Mouse (Mus musculus) liver, embryonic 11.5 days (tissue): ENCODE data around the gene Catsperd. TPM values are rescaled to one million over a fixed set of nuclear protein-coding genes. Genes with fewer than 3 reads are reported as not detected.
A peak's percentile ranks its signal among the peaks of the same experiment; 100 is the strongest.

ENCODE experiments used
- ATAC-seq: fragments of 200-750 bp; cut with Nextera tagmentation; replicated peaks from 2 replicates; pipeline ENCODE4 v1.8.0; 2017; ENCODE audit warnings: moderate number of reproducible peaks, mild to moderate bottlenecking, moderate TSS enrichment, moderate library complexity; ENCODE audit not compliant: low FRiP score
- DNase-seq: peaks from one replicate; pipeline ENCODE4 v3.0.0-alpha.2; 2017; ENCODE audit warnings: low spot score
- H3K27ac ChIP-seq: fragments of 300-500 bp; sonication (generic); 2 replicates; pipeline ENCODE4 v1.5.1; 2014; ENCODE audit warnings: mild to moderate bottlenecking, low read depth, low read length, control low read depth
- H3K27me3 ChIP-seq: fragments of 300-500 bp; sonication (generic); replicated peaks from 2 replicates; pipeline ENCODE4 v1.6.1; 2014; ENCODE audit warnings: low read length, mixed read lengths; ENCODE audit not compliant: control insufficient read depth, insufficient read depth
- H3K36me3 ChIP-seq: fragments of 300-500 bp; sonication (generic); 2 replicates; pipeline ENCODE4 v1.6.1; 2014; ENCODE audit warnings: mild to moderate bottlenecking, low read length, moderate library complexity, mixed read lengths; ENCODE audit not compliant: control insufficient read depth, insufficient read depth
- H3K4me1 ChIP-seq: fragments of 300-500 bp; sonication (generic); replicated peaks from 2 replicates; pipeline ENCODE4 v1.6.1; 2014; ENCODE audit warnings: low read length, mixed read lengths; ENCODE audit not compliant: control insufficient read depth, insufficient read depth
- H3K4me2 ChIP-seq: fragments of 300-500 bp; sonication (generic); 2 replicates; pipeline ENCODE4 v1.6.1; 2014; ENCODE audit warnings: mild to moderate bottlenecking, control low read depth, moderate library complexity
- H3K4me3 ChIP-seq: fragments of 300-500 bp; sonication (generic); 2 replicates; pipeline ENCODE4 v1.5.1; 2014; ENCODE audit warnings: low read depth, low read length, control low read depth
- H3K9ac ChIP-seq: fragments of 300-500 bp; sonication (generic); 2 replicates; pipeline ENCODE4 v1.6.1; 2014; ENCODE audit warnings: low read depth, low read length, control low read depth
- H3K9me3 ChIP-seq: fragments of 300-500 bp; sonication (generic); 2 replicates; pipeline ENCODE4 v1.6.1; 2016; ENCODE audit warnings: low read length, inconsistent platforms, mixed read lengths; ENCODE audit not compliant: control insufficient read depth
- WGBS: fragments of 180-500 bp; shearing (Covaris S2); extraction: QIAGEN DNeasy Blood & Tissue Kit; methylation state at CpG from one replicate; pipeline ENCODE4 v1.1.7; 2014; 5-methylcytosine and 5-hydroxymethylcytosine counted together
- polyA plus RNA-seq: library from polyadenylated mRNA; unstranded; fragments of >200 nt; fragmentation: Nextera tagmentation; extraction: Ambion mirVana; gene quantifications from 2 replicates; pipeline ENCODE4 v1.2.1, GENCODE M21; 2014

The Catsperd gene
- polyA plus RNA-seq, 1 experiment from 2014 or later: 0.64 TPM

GRCm38 (mm10) chr17:56631807-56632206 is 3.9 kb downstream of the Catsperd start:
- WGBS: 56% methylated on average over 4 of the region's 4 CpGs
- Histone ChIP-seq H3K9ac (no peak overlapping the region), H3K27ac (no peak overlapping the region), H3K4me1 (peaks cover 8% of the 10 kb centered on the region; the same call in 1 of the 2 replicates), H3K36me3 (no peaks in the 10 kb centered on the region), H3K9me3 (no peaks in the 10 kb centered on the region), H3K27me3 (no peaks in the 10 kb centered on the region), H3K4me3 (no peak overlapping the region), H3K4me2 (no peak overlapping the region)
- ATAC-seq (no peak), DNase-seq (no peak)

GRCm38 (mm10) chr17:56634023-56634422 is 6.1 kb downstream of the Catsperd start:
- no peaks in the 10 kb centered on the region for H3K36me3 ChIP-seq
- ATAC-seq: no peak
- H3K9me3 ChIP-seq: no peaks in the 10 kb centered on the region
- 79% methylated on average over 6 of the region's 6 CpGs for WGBS
- H3K4me1 ChIP-seq: no peaks in the 10 kb centered on the region
- no peak overlapping the region for H3K4me3 ChIP-seq
- H3K27me3 ChIP-seq: no peaks in the 10 kb centered on the region
- no peak overlapping the region for H3K27ac ChIP-seq
- no peak for DNase-seq
- H3K9ac ChIP-seq: no peak overlapping the region
- no peak overlapping the region for H3K4me2 ChIP-seq

- Histone ChIP-seq H3K9ac (no peak overlapping the region), H3K4me3 (no peak overlapping the region), H3K27ac (no peak overlapping the region), H3K9me3 (no peaks in the 10 kb centered on the region), H3K36me3 (no peaks in the 10 kb centered on the region), H3K27me3 (no peaks in the 10 kb centered on the region), H3K4me1 (no peaks in the 10 kb centered on the region), H3K4me2 (no peak overlapping the region)
- DNase-seq (no peak), ATAC-seq (no peak)
- 78% methylated on average over 4 of the region's 4 CpGs for WGBS
Measured at GRCm38 (mm10) chr17:56643237-56643636, 15.3 kb downstream of the Catsperd start.

GRCm38 (mm10) chr17:56647546-56647945 is 19.6 kb downstream of the Catsperd start:
- Histone ChIP-seq H3K4me3 (no peak overlapping the region), H3K9me3 (no peaks in the 10 kb centered on the region), H3K36me3 (no peaks in the 10 kb centered on the region), H3K4me1 (no peaks in the 10 kb centered on the region), H3K9ac (no peak overlapping the region), H3K27ac (no peak overlapping the region), H3K4me2 (no peak overlapping the region), H3K27me3 (no peaks in the 10 kb centered on the region)
- 62% methylated on average over 10 of the region's 13 CpGs for WGBS
- ATAC-seq: no peak
- no peak for DNase-seq

GRCm38 (mm10) chr17:56651801-56652200 is 23.9 kb downstream of the Catsperd start:
- no peak overlapping the region for H3K4me2 ChIP-seq
- 26% methylated on average over 10 of the region's 10 CpGs for WGBS
- H3K4me1 ChIP-seq: no peaks in the 10 kb centered on the region
- no peak for DNase-seq
- H3K9me3 ChIP-seq: no peaks in the 10 kb centered on the region
- H3K27ac ChIP-seq: no peak overlapping the region
- H3K9ac ChIP-seq: no peak overlapping the region
- no peaks in the 10 kb centered on the region for H3K27me3 ChIP-seq
- no peaks in the 10 kb centered on the region for H3K36me3 ChIP-seq
- H3K4me3 ChIP-seq: no peak overlapping the region
- 0 out of 2 replicates have a peak, but pooled peaks have one; percentile 37 for ATAC-seq

- Histone ChIP-seq H3K9ac (no peak overlapping the region), H3K9me3 (no peaks in the 10 kb centered on the region), H3K36me3 (no peaks in the 10 kb centered on the region), H3K27me3 (no peaks in the 10 kb centered on the region), H3K4me3 (no peak overlapping the region), H3K4me2 (no peak overlapping the region), H3K4me1 (no peaks in the 10 kb centered on the region), H3K27ac (no peak overlapping the region)
- ATAC-seq (no peak), DNase-seq (no peak)
- WGBS: 82% methylated on average over 2 of the region's 2 CpGs
Measured at GRCm38 (mm10) chr17:56654771-56655170, 26.8 kb downstream of the Catsperd start.

GRCm38 (mm10) chr17:56655311-56655710 is 27.4 kb downstream of the Catsperd start:
- H3K36me3 ChIP-seq: no peaks in the 10 kb centered on the region
- 70% methylated on average over 3 of the region's 3 CpGs for WGBS
- no peaks in the 10 kb centered on the region for H3K4me1 ChIP-seq
- no peak overlapping the region for H3K4me2 ChIP-seq
- no peaks in the 10 kb centered on the region for H3K9me3 ChIP-seq
- H3K27me3 ChIP-seq: no peaks in the 10 kb centered on the region; the same call in 1 of the 2 replicates
- H3K9ac ChIP-seq: no peak overlapping the region
- no peak for ATAC-seq
- H3K27ac ChIP-seq: no peak overlapping the region
- DNase-seq: no peak
- no peak overlapping the region for H3K4me3 ChIP-seq

- H3K9ac ChIP-seq: no peak overlapping the region
- ATAC-seq (no peak), DNase-seq (no peak)
- no peaks in the 10 kb centered on the region for H3K4me1 ChIP-seq
- no peaks in the 10 kb centered on the region for H3K9me3 ChIP-seq
- H3K4me3 ChIP-seq: no peak overlapping the region
- no peaks in the 10 kb centered on the region; the same call in 1 of the 2 replicates for H3K27me3 ChIP-seq
- H3K36me3 ChIP-seq: no peaks in the 10 kb centered on the region
- no peak overlapping the region for H3K27ac ChIP-seq
- 81% methylated on average over 6 of the region's 6 CpGs for WGBS
- no peak overlapping the region for H3K4me2 ChIP-seq
Measured at GRCm38 (mm10) chr17:56656171-56656570, 28.2 kb downstream of the Catsperd start.

- no peaks in the 10 kb centered on the region; the same call in 1 of the 2 replicates for H3K4me1 ChIP-seq
- H3K4me2 ChIP-seq: no peak overlapping the region; the same call in 1 of the 2 replicates
- no peak for ATAC-seq
- H3K27ac ChIP-seq: no peak overlapping the region
- no peak overlapping the region for H3K9ac ChIP-seq
- no peak overlapping the region for H3K4me3 ChIP-seq
- H3K9me3 ChIP-seq: no peaks in the 10 kb centered on the region
- H3K36me3 ChIP-seq: no peaks in the 10 kb centered on the region
- DNase-seq: no peak
- peaks cover 20% of the 10 kb centered on the region for H3K27me3 ChIP-seq
- WGBS: 63% methylated on average over 3 of the region's 3 CpGs
Measured at GRCm38 (mm10) chr17:56663659-56664058, 35.7 kb downstream of the Catsperd start.
